Comparison of ENCODE assay signal across 7 mouse cellular contexts in genomic region chr17:24205908-24206361, GRCm38 (mm10). TPM values are rescaled to one million over a fixed set of nuclear protein-coding genes. Genes with fewer than 3 reads are reported as not detected.
DNase-seq lines count a peak whose midpoint lies in the region; ATAC-seq and TF ChIP-seq lines count a peak whose summit lies in the region.

No protein-coding gene starts in this region.

- peak; percentile 48 for DNase-seq in lung, adult 18-20 months
- DNase-seq in lung, postnatal 25 days (ENCODE audit: low spot score): no peak
- DNase-seq in kidney, postnatal 4 days: peak; percentile 68 to 79
- DNase-seq in Muller cell, postnatal 12 days (ENCODE audit: inconsistent ontology term): no peak

- peaks cover 10% of the 10 kb centered on the region for H3K4me1 ChIP-seq in cortical plate, adult 2 months (ENCODE audit: control insufficient read depth, insufficient read depth, low read length)
- H3K4me1 ChIP-seq in heart, embryonic 11.5 days (ENCODE audit: control insufficient read depth, insufficient read depth, low read length): peaks cover 62% of the 10 kb centered on the region
- peaks cover 91% of the 10 kb centered on the region for H3K4me1 ChIP-seq in megakaryocyte, embryonic 14.5 days

- WGBS in heart, embryonic 11.5 days (ENCODE audit: insufficient replicate concordance): 8% methylated on average over 15 of the region's 15 CpGs

- H3K27ac ChIP-seq in cortical plate, adult 2 months (ENCODE audit: insufficient read depth, low read length): peak overlapping the region; percentile 25
- H3K27ac ChIP-seq in heart, embryonic 11.5 days (ENCODE audit: low read depth, low read length): 0 out of 2 replicates have a peak overlapping the region, but pooled peaks have one; percentile 46

- peak overlapping the region; percentile 68 for H3K4me3 ChIP-seq in cortical plate, adult 2 months (ENCODE audit: insufficient read depth, low read length)
- peak overlapping the region; percentile 71 for H3K4me3 ChIP-seq in heart, embryonic 11.5 days (ENCODE audit: low read depth, low read length)
- peak overlapping the region; percentile 96 for H3K4me3 ChIP-seq in megakaryocyte, embryonic 14.5 days (replicated peaks)

- H3K36me3 ChIP-seq in heart, embryonic 11.5 days (ENCODE audit: control insufficient read depth, insufficient read depth, low read length): no peaks in the 10 kb centered on the region
- peaks cover 13% of the 10 kb centered on the region for H3K36me3 ChIP-seq in megakaryocyte, embryonic 14.5 days (replicated peaks; ENCODE audit: low read length)

- TF ChIP-seq POLR2A in cortical plate, adult 2 months (IDR thresholded peaks at IDR 0.05; ENCODE audit: extremely low read depth, insufficient read depth, low read length): no peak

- peaks cover 29% of the 10 kb centered on the region for H3K27me3 ChIP-seq in heart, embryonic 11.5 days (ENCODE audit: control insufficient read depth, insufficient read depth, low read length)
- H3K27me3 ChIP-seq in megakaryocyte, embryonic 14.5 days (replicated peaks): peaks cover 51% of the 10 kb centered on the region

- H3K4me2 ChIP-seq in heart, embryonic 11.5 days: peak overlapping the region; percentile 97

- no peak for TF ChIP-seq CTCF in cortical plate, adult 2 months (IDR thresholded peaks at IDR 0.05; ENCODE audit: extremely low read depth, insufficient read depth, low read length)

- H3K9ac ChIP-seq in heart, embryonic 11.5 days (ENCODE audit: low read depth, low read length): peak overlapping the region; percentile 84

- H3K9me3 ChIP-seq in heart, embryonic 11.5 days (replicated peaks; ENCODE audit: control insufficient read depth, low read length): no peaks in the 10 kb centered on the region
- H3K9me3 ChIP-seq in megakaryocyte, embryonic 14.5 days: no peaks in the 10 kb centered on the region

- ATAC-seq in heart, embryonic 11.5 days (replicated peaks; ENCODE audit: insufficient number of reproducible peaks, low FRiP score, low TSS enrichment): 0 out of 2 replicates have a peak, but pooled peaks have one; percentile 2

RNA-seq across cellular contexts. Expression of gene Tbc1d24, which starts 0.6 kb away (rescaled TPM):
- 62.7 and 72.7 TPM in 2 replicates for polyA plus RNA-seq in cortical plate, adult 2 months (2012; rRNA removed)
- polyA plus RNA-seq in heart, embryonic 11.5 days (2014; fragmentation: Nextera tagmentation; extraction: Ambion mirVana): 4.0 and 5.2 TPM in 2 replicates
- polyA plus RNA-seq in megakaryocyte, embryonic 14.5 days (2012; ENCODE audit: insufficient read depth, low replicate concordance): 1.1 TPM in 1 of 2 replicates, not detected in the other

RNA-seq across cellular contexts. Expression of gene Ntn3, which starts 3.4 kb away (rescaled TPM):
- polyA plus RNA-seq in cortical plate, adult 2 months (2012; rRNA removed): 5.5 and 6.8 TPM in 2 replicates
- polyA plus RNA-seq in heart, embryonic 11.5 days (2014; fragmentation: Nextera tagmentation; extraction: Ambion mirVana): 2.0 TPM in 2 replicates
- 0.25 TPM in 1 of 2 replicates, not detected in the other for polyA plus RNA-seq in megakaryocyte, embryonic 14.5 days (2012; ENCODE audit: insufficient read depth, low replicate concordance)

RNA-seq across cellular contexts. Expression of gene Tedc2, which starts 14.7 kb away (rescaled TPM):
- polyA plus RNA-seq in cortical plate, adult 2 months (2012; rRNA removed): 17.0 and 19.0 TPM in 2 replicates
- 7.0 and 7.6 TPM in 2 replicates for polyA plus RNA-seq in heart, embryonic 11.5 days (2014; fragmentation: Nextera tagmentation; extraction: Ambion mirVana)
- polyA plus RNA-seq in megakaryocyte, embryonic 14.5 days (2012; ENCODE audit: insufficient read depth, low replicate concordance): 7.4 and 13.2 TPM in 2 replicates

RNA-seq across cellular contexts. Expression of gene Atp6v0c, which starts 36.4 kb away (rescaled TPM):
- polyA plus RNA-seq in cortical plate, adult 2 months (2012; rRNA removed): 2,699 and 2,818 TPM in 2 replicates
- 552 and 561 TPM in 2 replicates for polyA plus RNA-seq in heart, embryonic 11.5 days (2014; fragmentation: Nextera tagmentation; extraction: Ambion mirVana)
- 252 and 695 TPM in 2 replicates for polyA plus RNA-seq in megakaryocyte, embryonic 14.5 days (2012; ENCODE audit: insufficient read depth, low replicate concordance)

RNA-seq across cellular contexts. Expression of gene Amdhd2, which starts 42.4 kb away (rescaled TPM):
- 33.6 and 36.5 TPM in 2 replicates for polyA plus RNA-seq in cortical plate, adult 2 months (2012; rRNA removed)
- 28.3 and 31.0 TPM in 2 replicates for polyA plus RNA-seq in heart, embryonic 11.5 days (2014; fragmentation: Nextera tagmentation; extraction: Ambion mirVana)
- polyA plus RNA-seq in megakaryocyte, embryonic 14.5 days (2012; ENCODE audit: insufficient read depth, low replicate concordance): 68.6 and 109 TPM in 2 replicates

Comparison
In these comparisons a context has a peak if more than half of its experiments do, and no peak if none do; other contexts are left out.
1. DNase-seq: peak in lung, adult 18-20 months (2 of 2) and kidney, postnatal 4 days (2 of 2); none in lung, postnatal 25 days (single experiment) and Muller cell, postnatal 12 days (single experiment).
2. RNA of gene Tbc1d24, which starts 0.6 kb away (polyA plus RNA-seq): 62.7 to 72.7 TPM in cortical plate, adult 2 months; 4.0 to 5.2 TPM in heart, embryonic 11.5 days and 1.1 TPM in megakaryocyte, embryonic 14.5 days; every median in the first group is over 10 times any median in the second.
3. Peak in every context shown above with its lines, with median percentiles within 50 percentile points of each other: H3K4me3 ChIP-seq.